8 mouse cellular contexts compared by ENCODE assay signal in the genomic region with DNA sequence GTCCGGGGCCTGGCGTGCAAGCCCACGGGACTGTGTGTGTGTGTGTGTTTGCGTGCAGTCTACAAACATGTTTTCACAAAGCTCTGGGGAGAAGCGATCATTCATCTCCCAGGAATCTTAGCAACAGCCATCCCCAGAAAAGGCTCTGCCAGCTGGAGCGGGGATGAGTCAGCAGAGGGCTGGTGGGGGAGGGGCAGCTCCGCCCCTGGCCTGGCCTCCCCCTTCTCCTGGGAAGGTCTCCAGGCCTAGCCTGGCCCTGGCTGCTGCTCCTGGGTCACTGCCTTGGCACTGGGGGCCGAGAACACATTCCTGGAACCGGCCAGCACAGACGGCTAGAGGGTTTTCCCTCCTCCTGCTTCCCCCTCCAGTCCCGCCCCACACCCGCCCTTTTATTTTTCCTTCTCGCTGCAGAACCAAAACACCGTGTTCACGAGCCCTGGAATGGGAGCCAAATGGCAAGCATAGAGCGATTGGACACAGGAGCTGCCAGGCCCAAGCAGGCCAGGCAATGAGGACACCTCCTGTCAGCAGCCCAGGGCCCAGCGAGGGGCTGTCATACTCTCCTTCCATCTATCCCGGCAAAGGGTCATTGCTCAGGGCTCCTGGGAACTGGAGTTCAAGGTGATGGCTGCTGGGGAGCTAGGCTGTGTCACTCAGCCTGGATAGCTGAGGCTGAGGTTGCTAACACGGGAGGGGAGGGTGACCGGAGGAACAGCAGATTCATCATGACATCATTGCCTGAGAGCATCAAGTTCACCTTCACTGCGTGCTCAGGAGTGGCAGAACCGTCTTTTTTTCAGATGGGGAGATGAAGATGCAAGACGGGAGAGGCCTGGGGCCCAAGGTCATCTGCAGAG.
A peak's percentile ranks its signal among the peaks of the same experiment; 100 is the strongest.
DNase-seq lines count a peak whose midpoint lies in the region; ATAC-seq and TF ChIP-seq lines count a peak whose summit lies in the region.

No protein-coding gene starts in this region.

- TF ChIP-seq CTCF in lung, postnatal 0 days (IDR thresholded peaks at IDR 0.05), result no peak

- peak; percentile 90 for DNase-seq in ZHBTc4 (ENCODE audit: low read depth, low spot score)
- DNase-seq in frontal cortex, postnatal 36 days (ENCODE audit: low spot score in 2 of 2), result peak; percentile 94 to 96
- peak; percentile 82 for DNase-seq in hindbrain, embryonic 14.5 days (ENCODE audit: low spot score)
- peak; percentile 88 to 94 for DNase-seq in layer of hippocampus, postnatal 25 days (ENCODE audit: extremely low spot score in 1 of 2, low spot score in 1 of 2)
- peak; percentile 96 for DNase-seq in lung, postnatal 0 days (ENCODE audit: low spot score)
- DNase-seq in ovary, postnatal 14 days (ENCODE audit: low spot score), result peak; percentile 97
- DNase-seq in urinary bladder, postnatal 14 days (ENCODE audit: low spot score), result peak; percentile 98

- peak overlapping the region; percentile 49 for H3K9ac ChIP-seq in hindbrain, embryonic 14.5 days
- H3K9ac ChIP-seq in lung, postnatal 0 days (replicated peaks; ENCODE audit: low read depth), result peak overlapping the region; percentile 34; the same call in 1 of the 2 replicates

- no peaks in the 10 kb centered on the region for H3K36me3 ChIP-seq in hindbrain, embryonic 14.5 days (replicated peaks; ENCODE audit: control insufficient read depth, insufficient read depth)
- H3K36me3 ChIP-seq in lung, postnatal 0 days (ENCODE audit: insufficient read depth, low read length), result no peaks in the 10 kb centered on the region

- H3K27me3 ChIP-seq in hindbrain, embryonic 14.5 days (ENCODE audit: control insufficient read depth, insufficient read depth, low read length), result no peaks in the 10 kb centered on the region
- no peaks in the 10 kb centered on the region for H3K27me3 ChIP-seq in lung, postnatal 0 days (replicated peaks; ENCODE audit: insufficient read depth, low read length)

- ATAC-seq in common myeloid progenitor, adult 5-6 weeks (replicated peaks; ENCODE audit: low read depth, poor library complexity, severe bottlenecking), result peak; percentile 12; the same call in 1 of the 2 replicates
- ATAC-seq in hindbrain, embryonic 14.5 days (ENCODE audit: low FRiP score), result peak; percentile 73
- ATAC-seq in lung, postnatal 0 days, result peak; percentile 88

- H3K4me2 ChIP-seq in hindbrain, embryonic 14.5 days (replicated peaks), result peak overlapping the region; percentile 41
- H3K4me2 ChIP-seq in lung, postnatal 0 days (replicated peaks; ENCODE audit: low read depth, low read length), result peak overlapping the region; percentile 48

- no peaks in the 10 kb centered on the region for H3K9me3 ChIP-seq in hindbrain, embryonic 14.5 days (ENCODE audit: control insufficient read depth, low read length)
- no peaks in the 10 kb centered on the region for H3K9me3 ChIP-seq in lung, postnatal 0 days (ENCODE audit: low read length)

- H3K4me3 ChIP-seq in hindbrain, embryonic 14.5 days (replicated peaks; ENCODE audit: low read length), result no peak overlapping the region
- 0 out of 2 replicates have a peak overlapping the region, but pooled peaks have one; percentile 4 for H3K4me3 ChIP-seq in lung, postnatal 0 days (ENCODE audit: low read depth, low read length)

- no peak; the same call in 1 of the 2 replicates for TF ChIP-seq EP300 in lung, postnatal 0 days (IDR thresholded peaks at IDR 0.05)

- under 1% methylated on average over 23 of the region's 23 CpGs for WGBS in hindbrain, embryonic 14.5 days
- WGBS in lung, postnatal 0 days, result 2% methylated on average over 23 of the region's 23 CpGs

- peaks cover 79% of the 10 kb centered on the region for H3K4me1 ChIP-seq in hindbrain, embryonic 14.5 days (replicated peaks; ENCODE audit: control insufficient read depth, insufficient read depth, low read length)
- peaks cover 43% of the 10 kb centered on the region for H3K4me1 ChIP-seq in lung, postnatal 0 days (ENCODE audit: insufficient read depth, low read depth, low read length)

- peak overlapping the region; percentile 98 for H3K27ac ChIP-seq in hindbrain, embryonic 14.5 days
- H3K27ac ChIP-seq in lung, postnatal 0 days (ENCODE audit: low read length), result peak overlapping the region; percentile 92

Comparison
In these comparisons a context has a peak if more than half of its experiments do, and no peak if none do; other contexts are left out.
1. ATAC-seq: peak in every context shown above with its lines; median percentile 88 in lung, postnatal 0 days; 73 in hindbrain, embryonic 14.5 days; 12 in common myeloid progenitor, adult 5-6 weeks.